Mouse (Mus musculus) cerebellum, adult 2 months (tissue): ENCODE measurements around the gene Gm45711.

Experiments used
- CTCF ChIP-seq: fragments of 200-500 bp; IDR thresholded peaks from 2 replicates; pipeline ENCODE4 v1.5.1; 2011; ENCODE audit warnings: low read depth, mild to moderate bottlenecking, control low read depth, low read length, moderate library complexity, borderline replicate concordance; ENCODE audit not compliant: insufficient read depth
- POLR2A ChIP-seq: fragments of 200-500 bp; IDR thresholded peaks from 2 replicates; pipeline ENCODE4 v1.6.1; 2011; ENCODE audit warnings: low read length, control low read depth, borderline replicate concordance; ENCODE audit not compliant: insufficient read depth

- TF ChIP-seq CTCF (peak; percentile 14; the same call in 1 of the 2 replicates), POLR2A (no peak)
These were observed 3.4 kb upstream of the Gm45711 start for GRCm38 (mm10) chr8:104313311-104313710.
